In the genomic region with DNA sequence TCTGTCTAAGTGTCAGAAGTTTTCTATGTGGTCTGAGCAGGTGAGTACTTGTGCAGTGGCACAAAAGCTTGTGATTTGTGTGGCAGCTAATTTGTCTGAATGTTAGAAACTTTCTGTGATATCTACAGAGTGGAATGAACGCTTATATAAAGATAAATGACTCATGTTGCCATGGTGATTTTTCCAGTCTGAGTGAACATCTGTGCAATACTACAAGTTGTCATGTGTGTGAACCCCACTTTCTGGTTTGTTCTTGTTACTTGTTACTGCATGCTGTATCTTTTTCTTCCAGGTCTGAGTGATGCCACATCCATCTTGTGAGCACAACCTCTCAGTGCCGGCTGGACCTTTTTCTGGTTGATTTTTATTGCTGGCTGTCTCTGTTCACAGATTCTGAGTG, we compare ENCODE assay signal across 17 mouse cellular contexts.
"Had no signal": no experiment of that assay in that cellular context is flagged by ENCODE, and none has a peak within 500 bp of the region (broad histone marks: within the 10 kb centered on the region; RNA-seq: fewer than 3 reads in every experiment).

No protein-coding gene starts in this region.

- H3K27me3 ChIP-seq: limb, embryonic 15.5 days; liver, embryonic 12.5 days; neural tube, embryonic 15.5 days had no signal

- ATAC-seq: inflammation-experienced regulatory T-cells, adult 6 months; intestine, postnatal 0 days; liver, embryonic 12.5 days had no signal

- H3K27ac ChIP-seq: kidney, postnatal 0 days; limb, embryonic 15.5 days; liver, embryonic 12.5 days; midbrain, embryonic 10.5 days; neural tube, embryonic 15.5 days; stomach, postnatal 0 days had no signal

- H3K4me3 ChIP-seq: limb, embryonic 15.5 days; liver, embryonic 12.5 days; midbrain, embryonic 10.5 days; myocyte; neural tube, embryonic 15.5 days had no signal

- DNase-seq: kidney, adult 8-10 months; kidney, postnatal 36 days; lung, embryonic 14.5 days; lung, postnatal 10 days; lung, postnatal 4 days; midbrain, embryonic 14.5 days; thymus, adult 18-20 months; thymus, postnatal 14 days had no signal

- H3K4me2 ChIP-seq: limb, embryonic 15.5 days; liver, embryonic 12.5 days; lung, embryonic 14.5 days; neural tube, embryonic 15.5 days had no signal

- H3K36me3 ChIP-seq: limb, embryonic 15.5 days; liver, embryonic 12.5 days; midbrain, embryonic 10.5 days; neural tube, embryonic 15.5 days had no signal

- H3K9ac ChIP-seq: limb, embryonic 15.5 days; liver, embryonic 12.5 days; lung, embryonic 14.5 days; neural tube, embryonic 15.5 days had no signal

- H3K4me1 ChIP-seq: limb, embryonic 15.5 days; liver, embryonic 12.5 days; midbrain, embryonic 10.5 days; neural tube, embryonic 15.5 days had no signal

- H3K9me3 ChIP-seq: limb, embryonic 15.5 days; liver, embryonic 12.5 days; midbrain, embryonic 10.5 days; neural tube, embryonic 15.5 days had no signal
